Mouse (Mus musculus): ENCODE measurements around the gene Abcc5. TPM values are rescaled to one million over a fixed set of nuclear protein-coding genes. Genes with fewer than 3 reads are reported as not detected.

The Abcc5 gene
- 100 to 1,000 TPM in 1 of 2 experiments, 10 to 100 TPM in 1; 83.4 to 102 TPM for total RNA-seq (2023)

GRCm38 (mm10) chr16:20425855-20426598 is at the start of gene Abcc5:
TSS of gene Abcc5 (minus strand) at chr16:20426394.

GRCm38 (mm10) chr16:20325286-20325685 is 100.9 kb downstream of the Abcc5 start, which contains the start of gene Cyp2ab1:
TSS of gene Cyp2ab1 (minus strand) at chr16:20325404.

GRCm38 (mm10) chr16:20301770-20302649 is 124.2 kb downstream of the Abcc5 start, which contains the start of gene Parl:
TSS of gene Parl (minus strand) at chr16:20302387.

Other genes with a start within 250 kb of the Abcc5 start
- not detected for gene Map6d1, start 185.0 kb downstream of the Abcc5 start, total RNA-seq (2023)
- gene Parl, start 124.0 kb downstream of the Abcc5 start, total RNA-seq (2023), result 10 to 100 TPM; 53.9 to 58.1 TPM
- gene Cyp2ab1, start 101.0 kb downstream of the Abcc5 start, total RNA-seq (2023), result 1 to 10 TPM; 4.9 to 6.6 TPM
- gene Eif2b5, start 72.4 kb upstream of the Abcc5 start, total RNA-seq (2023), result 10 to 100 TPM; 22.6 to 22.8 TPM
- gene Dvl3, start 90.6 kb upstream of the Abcc5 start, total RNA-seq (2023), result 10 to 100 TPM; 26.5 to 28.0 TPM
- gene Ap2m1, start 109.1 kb upstream of the Abcc5 start, total RNA-seq (2023), result 100 to 1,000 TPM; 190 to 204 TPM
- 10 to 100 TPM; 45.4 to 46.1 TPM for gene Abcf3, start 122.2 kb upstream of the Abcc5 start, total RNA-seq (2023)
- not detected for gene Vwa5b2, start 163.1 kb upstream of the Abcc5 start, total RNA-seq (2023)
- gene Eef1akmt4, start 185.2 kb upstream of the Abcc5 start, total RNA-seq (2023), result 1 to 10 TPM; 3.9 to 5.5 TPM
- gene Gm49333, start 185.2 kb upstream of the Abcc5 start, total RNA-seq (2023), result not detected
- gene Alg3, start 185.3 kb upstream of the Abcc5 start, total RNA-seq (2023), result 1 to 10 TPM; 6.4 to 7.1 TPM
- 1 to 10 TPM; 1.2 to 1.3 TPM for gene Camk2n2, start 194.9 kb upstream of the Abcc5 start, total RNA-seq (2023)
- under 1 TPM in 1 of 2 experiments, not detected in 1; 0.18 TPM for gene Ece2, start 203.4 kb upstream of the Abcc5 start, total RNA-seq (2023)
- gene Psmd2, start 225.3 kb upstream of the Abcc5 start, total RNA-seq (2023), result 100 to 1,000 TPM; 106 to 110 TPM
- gene Eif4g1, start 241.9 kb upstream of the Abcc5 start, total RNA-seq (2023), result 100 to 1,000 TPM; 147 to 161 TPM

Data from neutrophil, adult 83 days (primary cell).